Mouse (Mus musculus) forebrain, embryonic 11.5 days (tissue): ENCODE data around the gene Olfr315. TPM values are rescaled to one million over a fixed set of nuclear protein-coding genes. Genes with fewer than 3 reads are reported as not detected.
"Not testable (repeated sequence)": the region's sequence is repeated elsewhere in the genome, so short reads cannot be mapped to it uniquely, and the experiment has no call there.

Source experiments
- ATAC-seq: fragments of 200-750 bp; cut with Nextera tagmentation; replicated peaks from 2 replicates; pipeline ENCODE4 v1.8.0; 2017; ENCODE audit warnings: moderate TSS enrichment; ENCODE audit not compliant: low FRiP score
- DNase-seq: peaks from one replicate; pipeline ENCODE4 v3.0.0-alpha.2; 2017; ENCODE audit warnings: low spot score
- H3K27ac ChIP-seq: fragments of 300-500 bp; sonication (generic); 2 replicates; pipeline ENCODE4 v1.5.1; 2014; ENCODE audit warnings: low read depth, low read length
- H3K27me3 ChIP-seq: fragments of 300-500 bp; sonication (generic); 2 replicates; pipeline ENCODE4 v1.6.1; 2014; ENCODE audit warnings: mild to moderate bottlenecking, low read length, mixed read lengths; ENCODE audit not compliant: control insufficient read depth, insufficient read depth
- H3K36me3 ChIP-seq: fragments of 300-500 bp; sonication (generic); 2 replicates; pipeline ENCODE4 v1.6.1; 2014; ENCODE audit warnings: mild to moderate bottlenecking, low read length, moderate library complexity, mixed read lengths; ENCODE audit not compliant: control insufficient read depth, insufficient read depth
- H3K4me1 ChIP-seq: fragments of 300-500 bp; sonication (generic); replicated peaks from 2 replicates; pipeline ENCODE4 v1.6.1; 2014; ENCODE audit warnings: low read length, mixed read lengths; ENCODE audit not compliant: control insufficient read depth, insufficient read depth
- H3K4me2 ChIP-seq: fragments of 300-500 bp; sonication (generic); 2 replicates; pipeline ENCODE4 v1.6.1; 2014; ENCODE audit warnings: low read depth, mild to moderate bottlenecking, low read length, moderate library complexity, mixed read lengths; ENCODE audit not compliant: severe bottlenecking
- H3K4me3 ChIP-seq: fragments of 300-500 bp; sonication (generic); 2 replicates; pipeline ENCODE4 v1.5.1; 2014; ENCODE audit warnings: low read depth, low read length
- H3K9ac ChIP-seq: fragments of 300-500 bp; sonication (generic); 2 replicates; pipeline ENCODE4 v1.6.1; 2014; ENCODE audit warnings: low read length
- H3K9me3 ChIP-seq: fragments of 300-500 bp; sonication (generic); 2 replicates; pipeline ENCODE4 v1.6.1; 2016; ENCODE audit warnings: low read length, mixed read lengths; ENCODE audit not compliant: control insufficient read depth
- WGBS: fragments of 180-500 bp; shearing (Covaris S2); extraction: QIAGEN DNeasy Blood & Tissue Kit; methylation state at CpG from one replicate; pipeline ENCODE4 v1.1.7; 2014; 5-methylcytosine and 5-hydroxymethylcytosine counted together
- polyA plus RNA-seq: library from polyadenylated mRNA; unstranded; fragments of >200 nt; fragmentation: Nextera tagmentation; extraction: Ambion mirVana; gene quantifications from 2 replicates; pipeline ENCODE4 v1.2.1, GENCODE M21; 2014

Gene Olfr315
- polyA plus RNA-seq, result not detected in 2 replicates

- Histone ChIP-seq H3K9ac (no peak within 1 kb of the TSS), H3K4me1 (no peaks in the 10 kb centered on the region), H3K36me3 (no peaks in the 10 kb centered on the region), H3K27ac (no peak within 1 kb of the TSS), H3K4me3 (no peak within 1 kb of the TSS), H3K4me2 (no peak within 1 kb of the TSS), H3K27me3 (no peaks in the 10 kb centered on the region), H3K9me3 (no peaks in the 10 kb centered on the region)
- DNase-seq (no peak), ATAC-seq (no peak)
Observed at GRCm38 (mm10) chr11:58772888-58773287, at the start of gene Olfr315. Gene Olfr315, plus strand, starts transcription at chr11:58773188.

- Histone ChIP-seq H3K36me3 (no peaks in the 10 kb centered on the region), H3K27me3 (no peaks in the 10 kb centered on the region), H3K9ac (no peak within 1 kb of the TSS), H3K4me3 (no peak within 1 kb of the TSS), H3K9me3 (no peaks in the 10 kb centered on the region), H3K27ac (no peak within 1 kb of the TSS), H3K4me2 (no peak within 1 kb of the TSS), H3K4me1 (no peaks in the 10 kb centered on the region)
- DNase-seq (no peak), ATAC-seq (no peak)
Observed at GRCm38 (mm10) chr11:58723914-58724313, 49.1 kb upstream of the Olfr315 start, which contains the start of gene Olfr318. Gene Olfr318, minus strand, starts transcription at chr11:58724014.

DNA sequence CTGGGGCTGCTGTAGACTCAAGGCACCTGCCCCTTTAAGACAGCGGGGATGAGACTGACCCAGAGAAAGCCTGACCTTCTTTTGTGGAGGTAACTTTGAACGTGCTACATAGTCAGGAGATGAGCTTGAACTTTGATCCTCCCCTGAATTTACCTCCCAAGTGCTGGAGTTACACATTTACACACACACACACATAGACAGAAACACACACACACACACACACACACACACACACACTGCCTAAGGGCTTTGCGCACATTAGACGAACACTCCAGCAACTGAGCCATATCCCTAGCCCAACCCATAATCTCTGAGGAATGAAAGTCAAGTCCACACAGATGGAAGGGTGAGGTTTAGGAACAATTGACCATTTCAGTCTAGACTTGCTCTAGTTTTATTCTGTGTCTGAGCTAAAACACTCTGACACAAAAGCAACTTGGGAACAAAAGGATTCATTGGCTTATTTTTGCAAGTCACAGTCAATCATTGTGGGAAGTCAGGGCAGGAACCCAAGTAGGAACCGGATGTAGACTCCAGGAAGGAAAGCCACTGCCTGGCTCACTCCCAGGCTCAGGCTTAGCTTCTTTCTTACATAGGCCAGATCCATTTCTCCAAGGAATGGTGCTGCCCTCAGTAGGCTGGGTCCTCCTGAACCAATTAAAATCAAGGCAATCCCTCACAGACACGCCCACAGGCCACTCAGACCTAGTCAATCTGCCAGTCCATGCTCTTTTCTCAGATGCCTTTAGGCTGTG, 44.9 kb upstream of the Olfr315 start:
- ATAC-seq, result not testable (repeated sequence)

GRCm38 (mm10) chr11:58733372-58733771, 39.6 kb upstream of the Olfr315 start:
- no peaks in the 10 kb centered on the region for H3K36me3 ChIP-seq
- no peaks in the 10 kb centered on the region for H3K9me3 ChIP-seq
- ATAC-seq (no peak), DNase-seq (no peak)
- no peaks in the 10 kb centered on the region for H3K4me1 ChIP-seq
- H3K4me2 ChIP-seq, result no peak overlapping the region
- H3K4me3 ChIP-seq, result no peak overlapping the region
- no peaks in the 10 kb centered on the region for H3K27me3 ChIP-seq
- H3K9ac ChIP-seq, result no peak overlapping the region
- no peak overlapping the region for H3K27ac ChIP-seq
- 66% methylated on average over 3 of the region's 3 CpGs for WGBS

More for the DNA sequence above, 44.9 kb upstream of the Olfr315 start:
- not testable (repeated sequence) for H3K27ac ChIP-seq, H3K4me1 ChIP-seq, H3K36me3 ChIP-seq, DNase-seq, H3K4me3 ChIP-seq, H3K9me3 ChIP-seq, H3K9ac ChIP-seq, H3K4me2 ChIP-seq, H3K27me3 ChIP-seq
- 85% methylated on average over 6 of the region's 6 CpGs for WGBS

GRCm38 (mm10) chr11:58738792-58739262, 34.2 kb upstream of the Olfr315 start, which contains the start of gene Olfr317:
Gene Olfr317, minus strand, starts transcription at chr11:58739212.
- Histone ChIP-seq H3K9ac (no peak within 1 kb of the TSS), H3K27ac (no peak within 1 kb of the TSS), H3K4me1 (no peaks in the 10 kb centered on the region), H3K9me3 (no peaks in the 10 kb centered on the region), H3K4me3 (no peak within 1 kb of the TSS), H3K36me3 (no peaks in the 10 kb centered on the region), H3K4me2 (no peak within 1 kb of the TSS), H3K27me3 (no peaks in the 10 kb centered on the region)
- no peak for ATAC-seq
- 76% methylated on average over 4 of the region's 4 CpGs for WGBS
- DNase-seq, result no peak

- not testable (repeated sequence) for H3K36me3 ChIP-seq, ATAC-seq, H3K4me1 ChIP-seq, H3K4me3 ChIP-seq, H3K9ac ChIP-seq, H3K4me2 ChIP-seq, H3K27ac ChIP-seq, DNase-seq, H3K9me3 ChIP-seq, H3K27me3 ChIP-seq
- WGBS, result 84% methylated on average over 18 of the region's 18 CpGs
Observed at GRCm38 (mm10) chr11:58751096-58751495, 21.9 kb upstream of the Olfr315 start.

- no peaks in the 10 kb centered on the region for H3K9me3 ChIP-seq
- no peak within 1 kb of the TSS for H3K4me2 ChIP-seq
- no peak for ATAC-seq
- H3K4me3 ChIP-seq, result no peak within 1 kb of the TSS
- no peaks in the 10 kb centered on the region for H3K36me3 ChIP-seq
- H3K9ac ChIP-seq, result no peak within 1 kb of the TSS
- no peak within 1 kb of the TSS for H3K27ac ChIP-seq
- H3K27me3 ChIP-seq, result no peaks in the 10 kb centered on the region
- WGBS, result 86% methylated on average over 2 of the region's 2 CpGs
- no peaks in the 10 kb centered on the region for H3K4me1 ChIP-seq
- no peak for DNase-seq
Observed at GRCm38 (mm10) chr11:58752434-58752833, 20.6 kb upstream of the Olfr315 start, which contains the start of gene Olfr316. Gene Olfr316, plus strand, starts transcription at chr11:58752734.

DNA sequence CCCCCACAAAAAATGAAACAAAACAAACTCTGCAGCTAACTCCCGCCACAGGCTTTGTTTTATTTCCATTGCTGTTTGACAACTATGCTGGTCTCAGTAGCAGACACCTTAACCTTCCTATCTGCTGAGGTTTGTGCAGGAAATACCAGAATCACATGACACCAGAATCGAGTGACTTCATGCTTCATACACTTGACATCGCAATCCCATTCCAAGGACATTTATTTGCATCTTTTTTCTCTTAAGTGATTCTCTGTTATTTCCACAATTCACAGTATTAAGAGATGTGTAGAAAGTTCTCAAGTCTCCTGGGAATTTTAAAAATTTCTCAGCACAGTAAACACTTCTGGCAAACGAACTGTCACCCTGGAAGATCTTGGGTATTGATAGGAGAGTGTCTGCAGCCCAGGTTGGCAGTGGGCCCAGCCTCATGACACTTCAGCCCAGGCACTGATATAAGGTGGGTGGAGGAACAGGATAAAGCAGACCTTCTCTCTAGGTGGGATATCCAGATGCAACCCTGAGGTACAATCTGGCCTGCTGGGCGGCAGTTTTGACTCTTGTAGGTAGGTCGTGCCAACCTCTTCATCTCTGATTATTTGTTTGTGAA, 9.6 kb downstream of the Olfr315 start, which contains the start of gene Olfr314:
Olfr314 (plus strand) TSS at position 473 of the 610 bp plus-strand sequence.
- 92% methylated on average over 6 of the region's 6 CpGs for WGBS
- Histone ChIP-seq H3K4me2 (no peak within 1 kb of the TSS), H3K9me3 (no peaks in the 10 kb centered on the region), H3K36me3 (no peaks in the 10 kb centered on the region), H3K4me1 (no peaks in the 10 kb centered on the region), H3K4me3 (no peak within 1 kb of the TSS), H3K27me3 (no peaks in the 10 kb centered on the region), H3K9ac (no peak within 1 kb of the TSS), H3K27ac (no peak within 1 kb of the TSS)
- no peak for ATAC-seq
- DNase-seq, result no peak
